ENCODE assay signal across 8 mouse cellular contexts in genomic region chr8:10664861-10665543, GRCm38 (mm10).
DNase-seq lines count a peak whose midpoint lies in the region; ATAC-seq and TF ChIP-seq lines count a peak whose summit lies in the region.
"Had no signal": no experiment of that assay in that cellular context is flagged by ENCODE, and none has a peak within 500 bp of the region (broad histone marks: within the 10 kb centered on the region; RNA-seq: fewer than 3 reads in every experiment).

No protein-coding gene starts in this region.

- peaks cover 18% of the 10 kb centered on the region for H3K4me1 ChIP-seq in midbrain, embryonic 11.5 days (ENCODE audit: control insufficient read depth, insufficient read depth, low read length)
- peaks cover 21% of the 10 kb centered on the region for H3K4me1 ChIP-seq in midbrain, embryonic 15.5 days
- H3K4me1 ChIP-seq in kidney, postnatal 0 days (replicated peaks; ENCODE audit: insufficient read depth, low read length), result peaks cover 6% of the 10 kb centered on the region; the same call in 1 of the 2 replicates
- peaks cover 10% of the 10 kb centered on the region for H3K4me1 ChIP-seq in stomach, embryonic 15.5 days

- ATAC-seq in midbrain, embryonic 11.5 days (ENCODE audit: low FRiP score), result no peak
- ATAC-seq in midbrain, embryonic 15.5 days (replicated peaks), result no peak
- peak; percentile 88 for ATAC-seq in kidney, postnatal 0 days (replicated peaks; ENCODE audit: low FRiP score, low read depth)
- ATAC-seq in stomach, embryonic 15.5 days (ENCODE audit: insufficient read depth, low FRiP score, low read depth), result peak; percentile 43; the same call in 1 of the 2 replicates
- ATAC-seq in megakaryocyte progenitor cell, adult 5-6 weeks (replicated peaks; ENCODE audit: poor library complexity), result no peak

- DNase-seq in midbrain, embryonic 11.5 days (ENCODE audit: low spot score, missing footprints), result peak; percentile 85
- peak; percentile 22 for DNase-seq in embryo, embryonic 11 days
- peak; percentile 77 for DNase-seq in kidney, postnatal 0 days (ENCODE audit: low spot score)
- no peak for DNase-seq in adrenal gland, postnatal 36 days

- H3K4me3 ChIP-seq in midbrain, embryonic 11.5 days (ENCODE audit: low read depth, low read length), result no peak overlapping the region
- H3K4me3 ChIP-seq in midbrain, embryonic 15.5 days, result no peak overlapping the region
- no peak overlapping the region for H3K4me3 ChIP-seq in kidney, postnatal 0 days (replicated peaks; ENCODE audit: low read depth, low read length)
- no peak overlapping the region for H3K4me3 ChIP-seq in stomach, embryonic 15.5 days (replicated peaks)

- H3K9me3 ChIP-seq in midbrain, embryonic 11.5 days (ENCODE audit: control insufficient read depth, low read length), result no peaks in the 10 kb centered on the region
- H3K9me3 ChIP-seq in midbrain, embryonic 15.5 days, result no peaks in the 10 kb centered on the region
- H3K9me3 ChIP-seq in kidney, postnatal 0 days (replicated peaks; ENCODE audit: low read length), result no peaks in the 10 kb centered on the region
- H3K9me3 ChIP-seq in stomach, embryonic 15.5 days, result no peaks in the 10 kb centered on the region

- no peaks in the 10 kb centered on the region for H3K36me3 ChIP-seq in midbrain, embryonic 11.5 days (ENCODE audit: control insufficient read depth, insufficient read depth, low read length)
- no peaks in the 10 kb centered on the region for H3K36me3 ChIP-seq in midbrain, embryonic 15.5 days (replicated peaks)
- no peaks in the 10 kb centered on the region for H3K36me3 ChIP-seq in kidney, postnatal 0 days (ENCODE audit: insufficient read depth, low read length)
- H3K36me3 ChIP-seq in stomach, embryonic 15.5 days, result no peaks in the 10 kb centered on the region

- H3K27ac ChIP-seq in midbrain, embryonic 11.5 days (ENCODE audit: low read depth, low read length), result no peak overlapping the region
- H3K27ac ChIP-seq in midbrain, embryonic 15.5 days, result no peak overlapping the region
- peak overlapping the region; percentile 63 for H3K27ac ChIP-seq in kidney, postnatal 0 days
- H3K27ac ChIP-seq in stomach, embryonic 15.5 days, result no peak overlapping the region

- H3K4me2 ChIP-seq in midbrain, embryonic 11.5 days, result no peak overlapping the region
- H3K4me2 ChIP-seq in midbrain, embryonic 15.5 days, result no peak overlapping the region
- no peak overlapping the region for H3K4me2 ChIP-seq in kidney, postnatal 0 days (ENCODE audit: low read length)
- no peak overlapping the region for H3K4me2 ChIP-seq in stomach, embryonic 15.5 days
- H3K4me2 ChIP-seq: heart, embryonic 11.5 days had no signal

- no peak overlapping the region for H3K9ac ChIP-seq in midbrain, embryonic 11.5 days (ENCODE audit: low read length)
- no peak overlapping the region for H3K9ac ChIP-seq in midbrain, embryonic 15.5 days
- no peak overlapping the region for H3K9ac ChIP-seq in kidney, postnatal 0 days (ENCODE audit: low read depth, low read length)
- no peak overlapping the region for H3K9ac ChIP-seq in stomach, embryonic 15.5 days

- TF ChIP-seq CTCF in kidney, postnatal 0 days (IDR thresholded peaks at IDR 0.05; ENCODE audit: low read depth), result no peak

- H3K27me3 ChIP-seq in midbrain, embryonic 11.5 days (ENCODE audit: control insufficient read depth, insufficient read depth, low read length), result no peaks in the 10 kb centered on the region
- H3K27me3 ChIP-seq in midbrain, embryonic 15.5 days (replicated peaks), result no peaks in the 10 kb centered on the region
- no peaks in the 10 kb centered on the region for H3K27me3 ChIP-seq in kidney, postnatal 0 days (ENCODE audit: insufficient read depth, low read length)
- H3K27me3 ChIP-seq in stomach, embryonic 15.5 days (replicated peaks), result no peaks in the 10 kb centered on the region

- 16% methylated on average over 13 of the region's 13 CpGs for WGBS in midbrain, embryonic 11.5 days
- 15% methylated on average over 13 of the region's 13 CpGs for WGBS in midbrain, embryonic 15.5 days
- 22% methylated on average over 13 of the region's 13 CpGs for WGBS in kidney, postnatal 0 days
- WGBS in stomach, embryonic 15.5 days, result 20% methylated on average over 13 of the region's 13 CpGs

Comparison
In these comparisons a context has a peak if more than half of its experiments do, and no peak if none do; other contexts are left out.
1. ATAC-seq: peak in kidney, postnatal 0 days (single experiment) and stomach, embryonic 15.5 days (single experiment); none in midbrain, embryonic 11.5 days (single experiment), midbrain, embryonic 15.5 days (single experiment) and megakaryocyte progenitor cell, adult 5-6 weeks (single experiment).
2. DNase-seq: peak in midbrain, embryonic 11.5 days (single experiment), embryo, embryonic 11 days (single experiment) and kidney, postnatal 0 days (single experiment); none in adrenal gland, postnatal 36 days (0 of 2).